Mouse (Mus musculus): ENCODE data around the gene Gpr89. TPM values are rescaled to one million over a fixed set of nuclear protein-coding genes. Genes with fewer than 3 reads are reported as not detected.

Gene Gpr89
- polyA plus RNA-seq, 1 experiment from 2014 or later, result 41.5 TPM

DNA sequence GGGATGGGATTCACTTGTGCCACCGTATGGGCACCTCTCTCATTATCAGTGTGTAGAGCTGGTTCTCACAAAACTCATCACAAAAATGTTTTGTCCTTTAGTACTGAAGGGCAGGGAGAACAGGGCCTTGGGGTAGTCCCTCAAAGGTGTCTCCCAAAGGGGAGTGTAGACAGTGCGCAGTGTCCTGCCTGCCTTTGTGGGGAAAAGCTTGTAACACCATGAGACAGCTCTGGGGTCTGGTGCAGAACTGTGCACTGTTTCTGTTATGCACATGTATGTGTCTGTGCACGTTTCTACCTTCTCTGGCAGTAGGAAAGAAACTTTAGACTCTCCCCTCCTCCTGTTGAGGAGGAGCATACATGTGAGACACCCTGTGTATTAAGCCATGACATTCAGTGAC lies 37.3 kb downstream of the Gpr89 start:
- Histone ChIP-seq H3K4me3 (no peak overlapping the region), H3K9ac (no peak overlapping the region), H3K27ac (no peak overlapping the region), H3K4me1 (no peaks in the 10 kb centered on the region), H3K4me2 (replicated peaks) (no peak overlapping the region), H3K9me3 (no peaks in the 10 kb centered on the region), H3K36me3 (peaks cover 48% of the 10 kb centered on the region), H3K27me3 (no peaks in the 10 kb centered on the region)
- 90% methylated on average over 3 of the region's 3 CpGs for WGBS
- ATAC-seq (ENCODE audit: low FRiP score, low read depth), result no peak

GRCm38 (mm10) chr3:96860498-96860897 lies 44.6 kb downstream of the Gpr89 start:
- ATAC-seq (ENCODE audit: low FRiP score, low read depth), result no peak
- no peak overlapping the region for H3K27ac ChIP-seq
- H3K4me1 ChIP-seq, result no peaks in the 10 kb centered on the region
- H3K4me3 ChIP-seq, result no peak overlapping the region
- no peaks in the 10 kb centered on the region for H3K9me3 ChIP-seq
- H3K4me2 ChIP-seq (replicated peaks), result no peak overlapping the region
- H3K9ac ChIP-seq, result no peak overlapping the region
- H3K27me3 ChIP-seq, result no peaks in the 10 kb centered on the region
- H3K36me3 ChIP-seq, result no peaks in the 10 kb centered on the region
- WGBS, result 83% methylated on average over 5 of the region's 5 CpGs

- Histone ChIP-seq H3K4me2 (replicated peaks) (no peak overlapping the region), H3K9ac (no peak overlapping the region), H3K4me1 (no peaks in the 10 kb centered on the region), H3K4me3 (no peak overlapping the region), H3K36me3 (no peaks in the 10 kb centered on the region), H3K9me3 (no peaks in the 10 kb centered on the region), H3K27me3 (no peaks in the 10 kb centered on the region), H3K27ac (no peak overlapping the region)
- ATAC-seq (ENCODE audit: low FRiP score, low read depth), result no peak
- 66% methylated on average over 3 of the region's 3 CpGs for WGBS
Observed at GRCm38 (mm10) chr3:96855833-96856232, 49.3 kb downstream of the Gpr89 start.

DNA sequence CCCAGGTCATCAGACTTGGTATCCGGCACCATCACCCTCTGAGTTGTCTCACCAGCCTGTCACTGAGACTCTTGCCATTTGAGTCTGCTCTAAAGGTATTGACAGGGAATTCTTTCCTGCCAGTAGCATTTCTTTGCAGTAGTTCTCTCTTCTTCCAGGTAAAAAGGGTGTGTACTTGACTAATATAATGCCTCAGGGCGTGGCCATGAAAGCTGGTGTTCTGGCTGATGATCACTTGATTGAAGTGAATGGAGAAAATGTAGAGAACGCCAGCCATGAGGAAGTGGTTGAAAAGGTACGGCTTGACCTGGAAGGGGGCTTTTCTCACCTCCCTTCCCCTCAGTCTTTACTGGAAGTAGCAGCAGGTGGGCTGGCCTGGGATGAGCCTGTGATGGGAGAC lies 50.8 kb downstream of the Gpr89 start:
- ATAC-seq (ENCODE audit: low FRiP score, low read depth), result no peak
- WGBS, result 90% methylated on average over 4 of the region's 4 CpGs
- Histone ChIP-seq H3K9ac (no peak overlapping the region), H3K4me1 (no peaks in the 10 kb centered on the region), H3K27ac (no peak overlapping the region), H3K27me3 (no peaks in the 10 kb centered on the region), H3K4me3 (no peak overlapping the region), H3K4me2 (replicated peaks) (no peak overlapping the region), H3K36me3 (no peaks in the 10 kb centered on the region), H3K9me3 (no peaks in the 10 kb centered on the region)

- H3K27me3 ChIP-seq, result no peaks in the 10 kb centered on the region
- H3K4me3 ChIP-seq, result no peak overlapping the region
- H3K4me1 ChIP-seq, result 0 out of 2 replicates have a peak, but pooled peaks cover 3% of the 10 kb centered on the region
- H3K9me3 ChIP-seq, result no peaks in the 10 kb centered on the region
- no peaks in the 10 kb centered on the region for H3K36me3 ChIP-seq
- 78% methylated on average over 6 of the region's 6 CpGs for WGBS
- no peak overlapping the region for H3K9ac ChIP-seq
- ATAC-seq (ENCODE audit: low FRiP score, low read depth), result no peak
- no peak overlapping the region for H3K27ac ChIP-seq
- no peak overlapping the region for H3K4me2 ChIP-seq (replicated peaks)
Observed at GRCm38 (mm10) chr3:96852561-96852960, 52.6 kb downstream of the Gpr89 start.

- Histone ChIP-seq H3K4me3 (no peak overlapping the region), H3K4me1 (0 out of 2 replicates have a peak, but pooled peaks cover 6% of the 10 kb centered on the region), H3K4me2 (replicated peaks) (no peak overlapping the region), H3K27ac (no peak overlapping the region), H3K36me3 (no peaks in the 10 kb centered on the region), H3K9ac (no peak overlapping the region), H3K27me3 (no peaks in the 10 kb centered on the region), H3K9me3 (no peaks in the 10 kb centered on the region)
- WGBS, result 82% methylated on average over 2 of the region's 2 CpGs
- ATAC-seq (ENCODE audit: low FRiP score, low read depth), result no peak
Observed at GRCm38 (mm10) chr3:96849168-96849727, 55.9 kb downstream of the Gpr89 start.

DNA sequence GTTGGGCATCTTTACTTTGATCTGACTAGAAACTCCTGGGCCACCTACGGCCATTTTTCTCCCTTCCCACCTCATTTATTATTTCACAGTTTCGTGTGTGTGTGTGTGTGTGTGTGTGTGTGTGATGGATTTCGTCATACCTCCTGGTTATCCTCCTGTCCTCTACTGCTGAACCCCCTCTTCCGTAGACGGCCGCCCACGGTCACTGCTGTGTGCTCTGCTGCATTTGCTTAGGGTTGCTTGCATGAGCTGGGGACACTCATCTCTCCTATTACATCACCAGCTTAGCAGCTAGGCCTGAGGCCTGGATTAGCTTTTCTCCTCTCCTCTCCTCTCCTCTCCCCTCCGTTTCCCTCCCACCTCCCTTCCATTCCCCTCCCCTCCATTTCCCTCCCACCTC lies 56.7 kb downstream of the Gpr89 start:
- H3K4me2 ChIP-seq (replicated peaks), result no peak overlapping the region
- H3K9ac ChIP-seq, result no peak overlapping the region
- no peak for ATAC-seq (ENCODE audit: low FRiP score, low read depth)
- no peak overlapping the region for H3K4me3 ChIP-seq
- no peaks in the 10 kb centered on the region for H3K27me3 ChIP-seq
- 80% methylated on average over 7 of the region's 8 CpGs for WGBS
- no peak overlapping the region for H3K27ac ChIP-seq
- 0 out of 2 replicates have a peak, but pooled peaks cover 6% of the 10 kb centered on the region for H3K4me1 ChIP-seq
- no peaks in the 10 kb centered on the region for H3K9me3 ChIP-seq
- no peaks in the 10 kb centered on the region for H3K36me3 ChIP-seq

- Histone ChIP-seq H3K27me3 (no peaks in the 10 kb centered on the region), H3K9me3 (no peaks in the 10 kb centered on the region), H3K27ac (no peak overlapping the region), H3K9ac (no peak overlapping the region), H3K4me2 (replicated peaks) (no peak overlapping the region), H3K4me3 (no peak overlapping the region), H3K36me3 (no peaks in the 10 kb centered on the region), H3K4me1 (0 out of 2 replicates have a peak, but pooled peaks cover 6% of the 10 kb centered on the region)
- WGBS, result 17% methylated on average over 6 of the region's 6 CpGs
- ATAC-seq (ENCODE audit: low FRiP score, low read depth), result no peak
Observed at GRCm38 (mm10) chr3:96847661-96848060, 57.5 kb downstream of the Gpr89 start.

GRCm38 (mm10) chr3:96846985-96847384 lies 58.2 kb downstream of the Gpr89 start:
- WGBS, result 89% methylated on average over 12 of the region's 12 CpGs
- no peak overlapping the region for H3K4me2 ChIP-seq (replicated peaks)
- no peak overlapping the region for H3K9ac ChIP-seq
- no peak for ATAC-seq (ENCODE audit: low FRiP score, low read depth)
- H3K9me3 ChIP-seq, result no peaks in the 10 kb centered on the region
- H3K27me3 ChIP-seq, result no peaks in the 10 kb centered on the region
- H3K36me3 ChIP-seq, result no peaks in the 10 kb centered on the region
- H3K4me1 ChIP-seq, result 0 out of 2 replicates have a peak, but pooled peaks cover 6% of the 10 kb centered on the region
- H3K27ac ChIP-seq, result no peak overlapping the region
- H3K4me3 ChIP-seq, result no peak overlapping the region

- no peaks in the 10 kb centered on the region for H3K9me3 ChIP-seq
- H3K4me3 ChIP-seq, result no peak overlapping the region
- no peak for ATAC-seq (ENCODE audit: low FRiP score, low read depth)
- no peaks in the 10 kb centered on the region for H3K27me3 ChIP-seq
- no peak overlapping the region for H3K9ac ChIP-seq
- WGBS, result 88% methylated on average over 9 of the region's 9 CpGs
- no peak overlapping the region for H3K4me2 ChIP-seq (replicated peaks)
- no peaks in the 10 kb centered on the region for H3K36me3 ChIP-seq
- H3K4me1 ChIP-seq, result 0 out of 2 replicates have a peak, but pooled peaks cover 6% of the 10 kb centered on the region
- no peak overlapping the region for H3K27ac ChIP-seq
Observed at GRCm38 (mm10) chr3:96845806-96846205, 59.3 kb downstream of the Gpr89 start.

DNA sequence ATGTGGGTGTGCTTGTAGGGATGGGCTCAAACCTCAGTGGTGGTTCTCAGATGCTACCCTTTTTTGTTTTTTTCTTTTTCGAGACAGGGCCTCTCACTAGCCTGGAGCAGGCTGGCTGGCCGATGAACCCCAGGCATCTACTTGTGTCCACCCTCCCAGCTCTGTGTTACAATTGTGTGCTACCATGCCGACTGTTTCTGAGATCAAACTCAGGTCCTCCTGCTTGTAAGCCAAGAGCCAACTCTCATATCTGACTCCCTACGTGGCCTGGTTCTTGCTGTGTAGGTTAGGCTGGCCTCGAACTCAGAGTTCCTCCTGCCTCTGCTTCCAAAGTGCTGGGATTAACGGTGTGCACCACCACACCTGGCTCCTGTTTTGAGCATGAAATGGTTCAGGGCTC lies 60.0 kb downstream of the Gpr89 start:
- WGBS, result 93% methylated on average over 6 of the region's 6 CpGs
- no peaks in the 10 kb centered on the region for H3K9me3 ChIP-seq
- no peak for ATAC-seq (ENCODE audit: low FRiP score, low read depth)
- no peaks in the 10 kb centered on the region for H3K36me3 ChIP-seq
- H3K27ac ChIP-seq, result no peak overlapping the region
- H3K9ac ChIP-seq, result no peak overlapping the region
- H3K4me1 ChIP-seq, result 0 out of 2 replicates have a peak, but pooled peaks cover 6% of the 10 kb centered on the region
- H3K4me2 ChIP-seq (replicated peaks), result no peak overlapping the region
- H3K4me3 ChIP-seq, result no peak overlapping the region
- H3K27me3 ChIP-seq, result no peaks in the 10 kb centered on the region

DNA sequence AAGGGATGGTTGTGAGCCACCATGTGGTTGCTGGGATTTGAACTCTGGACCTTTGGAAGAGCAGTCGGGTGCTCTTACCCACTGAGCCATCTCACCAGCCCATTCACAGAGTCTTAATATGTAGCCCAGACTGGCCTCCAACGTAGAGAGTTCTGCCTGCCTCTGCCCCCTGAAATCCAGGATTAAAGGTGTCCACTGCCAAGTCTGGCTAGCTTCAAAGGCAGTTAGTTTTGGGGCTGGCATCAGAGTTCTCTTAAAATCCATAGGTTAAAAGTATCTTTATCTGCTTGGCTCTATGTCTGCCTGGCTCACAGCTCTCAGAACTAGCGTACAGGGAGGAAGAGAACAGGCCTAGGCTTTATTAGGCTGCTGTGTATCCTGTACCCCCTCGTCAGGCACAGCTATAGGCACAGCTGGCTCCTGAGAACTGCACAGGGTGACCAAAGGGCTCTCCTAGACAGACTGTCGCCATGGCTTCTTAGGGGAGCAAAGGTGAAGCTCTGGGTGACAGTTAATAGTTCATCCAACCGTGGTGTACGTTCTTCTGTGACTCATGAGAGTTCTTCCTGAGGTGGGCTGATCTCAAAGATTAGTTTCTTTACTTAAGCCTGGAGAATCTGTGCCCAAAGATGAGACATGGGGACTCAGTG lies 66.0 kb downstream of the Gpr89 start:
- no peak overlapping the region for H3K9ac ChIP-seq
- ATAC-seq (ENCODE audit: low FRiP score, low read depth), result no peak
- H3K9me3 ChIP-seq, result no peaks in the 10 kb centered on the region
- H3K36me3 ChIP-seq, result no peaks in the 10 kb centered on the region
- no peaks in the 10 kb centered on the region for H3K27me3 ChIP-seq
- WGBS, result 74% methylated on average over 7 of the region's 7 CpGs
- no peak overlapping the region for H3K27ac ChIP-seq
- no peak overlapping the region for H3K4me2 ChIP-seq (replicated peaks)
- no peaks in the 10 kb centered on the region for H3K4me1 ChIP-seq
- no peak overlapping the region for H3K4me3 ChIP-seq

GRCm38 (mm10) chr3:96836414-96836813 lies 68.7 kb downstream of the Gpr89 start:
- no peak overlapping the region for H3K9ac ChIP-seq
- no peaks in the 10 kb centered on the region for H3K9me3 ChIP-seq
- no peaks in the 10 kb centered on the region for H3K27me3 ChIP-seq
- H3K27ac ChIP-seq, result no peak overlapping the region
- H3K36me3 ChIP-seq, result no peaks in the 10 kb centered on the region
- ATAC-seq (ENCODE audit: low FRiP score, low read depth), result no peak
- no peak overlapping the region for H3K4me3 ChIP-seq
- H3K4me2 ChIP-seq (replicated peaks), result no peak overlapping the region
- H3K4me1 ChIP-seq, result no peaks in the 10 kb centered on the region
- WGBS, result 84% methylated on average over 2 of the region's 2 CpGs

All from limb, embryonic 13.5 days (tissue).